Mouse (Mus musculus): ENCODE results near the gene Unc5b. TPM values are rescaled to one million over a fixed set of nuclear protein-coding genes. Genes with fewer than 3 reads are reported as not detected.

Gene Unc5b
- polyA plus RNA-seq, 1 experiment = 0.86 TPM

GRCm38 (mm10) chr10:60805436-60806206, 25.8 kb downstream of the Unc5b start:
- TF ChIP-seq POLR2A (IDR thresholded peaks at IDR 0.05; ENCODE audit: control insufficient read depth, low read depth, low read length) (no peak), CTCF (IDR thresholded peaks at IDR 0.05; ENCODE audit: control insufficient read depth, insufficient read depth, insufficient replicate concordance, low read depth, low read length) (peak; percentile 4; the same call in 1 of the 2 replicates)
- H3K36me3 ChIP-seq (ENCODE audit: control insufficient read depth, insufficient read depth, low read length) = no peaks in the 10 kb centered on the region
- H3K27me3 ChIP-seq (ENCODE audit: control insufficient read depth, insufficient read depth, low read length) = no peaks in the 10 kb centered on the region
- no peaks in the 10 kb centered on the region; the same call in 1 of the 2 replicates for H3K4me1 ChIP-seq (ENCODE audit: control insufficient read depth, insufficient read depth, low read length)
- H3K4me3 ChIP-seq (ENCODE audit: control insufficient read depth, low read depth, low read length) = no peak overlapping the region
- no peak overlapping the region for H3K27ac ChIP-seq (ENCODE audit: control insufficient read depth, insufficient read depth, low read depth, low read length)

DNA sequence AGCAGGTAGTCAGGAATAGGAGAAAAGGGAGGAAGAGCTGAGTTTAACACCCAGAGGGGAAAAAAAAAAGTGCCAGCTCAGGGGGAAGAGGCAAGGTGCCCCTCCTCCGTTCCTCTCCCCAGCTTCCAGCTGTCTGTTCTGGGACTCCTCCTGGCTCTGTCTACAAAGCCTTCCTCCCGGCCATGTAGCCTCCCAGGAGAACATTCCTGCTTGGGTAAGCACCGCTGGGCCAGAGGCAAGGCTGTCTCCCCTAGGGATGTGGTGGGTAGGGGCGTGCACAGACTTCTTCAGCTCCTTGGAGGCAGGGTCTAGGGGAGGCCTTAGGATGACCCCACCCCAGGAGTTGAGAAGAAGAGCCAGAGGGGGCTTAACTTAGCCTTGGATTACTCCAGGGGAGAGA, 26.5 kb downstream of the Unc5b start:
- Histone ChIP-seq H3K4me1 (ENCODE audit: control insufficient read depth, insufficient read depth, low read length) (no peaks in the 10 kb centered on the region; the same call in 1 of the 2 replicates), H3K36me3 (ENCODE audit: control insufficient read depth, insufficient read depth, low read length) (no peaks in the 10 kb centered on the region), H3K27ac (ENCODE audit: control insufficient read depth, insufficient read depth, low read depth, low read length) (no peak overlapping the region), H3K4me3 (ENCODE audit: control insufficient read depth, low read depth, low read length) (no peak overlapping the region), H3K27me3 (ENCODE audit: control insufficient read depth, insufficient read depth, low read length) (no peaks in the 10 kb centered on the region)
- TF ChIP-seq POLR2A (IDR thresholded peaks at IDR 0.05; ENCODE audit: control insufficient read depth, low read depth, low read length) (no peak), CTCF (IDR thresholded peaks at IDR 0.05; ENCODE audit: control insufficient read depth, insufficient read depth, insufficient replicate concordance, low read depth, low read length) (no peak)

GRCm38 (mm10) chr10:60803971-60804370, 27.4 kb downstream of the Unc5b start:
- H3K27me3 ChIP-seq (ENCODE audit: control insufficient read depth, insufficient read depth, low read length) = no peaks in the 10 kb centered on the region
- TF ChIP-seq CTCF (IDR thresholded peaks at IDR 0.05; ENCODE audit: control insufficient read depth, insufficient read depth, insufficient replicate concordance, low read depth, low read length) (no peak), POLR2A (IDR thresholded peaks at IDR 0.05; ENCODE audit: control insufficient read depth, low read depth, low read length) (no peak)
- no peak overlapping the region for H3K4me3 ChIP-seq (ENCODE audit: control insufficient read depth, low read depth, low read length)
- no peaks in the 10 kb centered on the region for H3K36me3 ChIP-seq (ENCODE audit: control insufficient read depth, insufficient read depth, low read length)
- no peaks in the 10 kb centered on the region; the same call in 1 of the 2 replicates for H3K4me1 ChIP-seq (ENCODE audit: control insufficient read depth, insufficient read depth, low read length)
- no peak overlapping the region for H3K27ac ChIP-seq (ENCODE audit: control insufficient read depth, insufficient read depth, low read depth, low read length)

- Histone ChIP-seq H3K4me3 (ENCODE audit: control insufficient read depth, low read depth, low read length) (no peak overlapping the region), H3K36me3 (ENCODE audit: control insufficient read depth, insufficient read depth, low read length) (no peaks in the 10 kb centered on the region), H3K27ac (ENCODE audit: control insufficient read depth, insufficient read depth, low read depth, low read length) (no peak overlapping the region), H3K27me3 (ENCODE audit: control insufficient read depth, insufficient read depth, low read length) (no peaks in the 10 kb centered on the region), H3K4me1 (ENCODE audit: control insufficient read depth, insufficient read depth, low read length) (no peaks in the 10 kb centered on the region; the same call in 1 of the 2 replicates)
- no peak for TF ChIP-seq POLR2A (IDR thresholded peaks at IDR 0.05; ENCODE audit: control insufficient read depth, low read depth, low read length)
- no peak for TF ChIP-seq CTCF (IDR thresholded peaks at IDR 0.05; ENCODE audit: control insufficient read depth, insufficient read depth, insufficient replicate concordance, low read depth, low read length)
These were observed 29.4 kb downstream of the Unc5b start for GRCm38 (mm10) chr10:60801898-60802412.

- H3K4me1 ChIP-seq (ENCODE audit: control insufficient read depth, insufficient read depth, low read length) = no peaks in the 10 kb centered on the region; the same call in 1 of the 2 replicates
- H3K27ac ChIP-seq (ENCODE audit: control insufficient read depth, insufficient read depth, low read depth, low read length) = no peak overlapping the region
- no peaks in the 10 kb centered on the region for H3K27me3 ChIP-seq (ENCODE audit: control insufficient read depth, insufficient read depth, low read length)
- TF ChIP-seq CTCF (IDR thresholded peaks at IDR 0.05; ENCODE audit: control insufficient read depth, insufficient read depth, insufficient replicate concordance, low read depth, low read length) (no peak), POLR2A (IDR thresholded peaks at IDR 0.05; ENCODE audit: control insufficient read depth, low read depth, low read length) (no peak)
- no peaks in the 10 kb centered on the region for H3K36me3 ChIP-seq (ENCODE audit: control insufficient read depth, insufficient read depth, low read length)
- H3K4me3 ChIP-seq (ENCODE audit: control insufficient read depth, low read depth, low read length) = no peak overlapping the region
These were observed 30.0 kb downstream of the Unc5b start for GRCm38 (mm10) chr10:60801168-60801897.

DNA sequence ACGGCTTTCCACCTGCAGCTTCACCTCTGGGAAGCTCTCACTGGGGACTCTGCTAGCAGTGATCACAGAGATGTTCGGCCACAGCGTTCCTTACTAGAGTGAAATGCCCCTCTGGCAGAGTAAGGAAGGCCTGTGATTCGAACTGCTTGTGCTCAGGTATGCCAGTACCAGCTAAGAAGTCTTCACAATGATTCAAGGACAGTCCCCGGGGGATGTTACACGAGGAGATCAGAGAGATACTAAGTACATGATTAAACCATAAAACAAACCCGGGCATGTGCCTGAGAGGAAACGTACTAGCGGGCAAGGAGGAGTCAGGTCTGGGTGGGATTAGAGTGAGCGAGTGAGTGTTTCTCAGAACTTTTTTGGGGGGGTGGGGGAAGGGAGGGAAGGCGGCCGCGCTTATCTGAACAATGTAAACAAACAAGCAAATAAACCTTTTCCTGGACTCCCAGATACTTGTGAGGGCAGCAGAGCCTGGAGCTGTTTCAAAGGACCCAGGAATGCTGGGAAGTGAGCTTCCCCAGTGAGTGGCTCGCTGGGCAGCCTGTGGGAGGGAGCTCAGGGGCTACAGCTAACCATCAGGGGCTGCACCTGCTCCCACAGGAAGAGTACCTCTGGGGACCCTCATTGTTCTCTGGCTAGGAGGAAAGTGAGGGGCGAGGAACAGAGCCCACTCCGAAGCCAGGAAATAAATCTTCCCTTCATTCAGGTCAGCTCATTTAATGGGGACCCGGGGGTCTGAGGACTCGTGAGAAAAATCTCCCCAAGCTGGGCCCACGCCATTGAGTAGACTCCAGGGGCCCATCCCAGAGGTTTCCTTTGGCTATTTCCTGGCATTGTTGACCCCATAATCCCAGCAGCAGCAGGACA, 30.9 kb downstream of the Unc5b start:
- Histone ChIP-seq H3K4me1 (ENCODE audit: control insufficient read depth, insufficient read depth, low read length) (no peaks in the 10 kb centered on the region), H3K36me3 (ENCODE audit: control insufficient read depth, insufficient read depth, low read length) (no peaks in the 10 kb centered on the region), H3K27ac (ENCODE audit: control insufficient read depth, insufficient read depth, low read depth, low read length) (no peak overlapping the region)

More for the DNA sequence above, 30.9 kb downstream of the Unc5b start:
- Histone ChIP-seq H3K27me3 (ENCODE audit: control insufficient read depth, insufficient read depth, low read length) (no peaks in the 10 kb centered on the region), H3K4me3 (ENCODE audit: control insufficient read depth, low read depth, low read length) (no peak overlapping the region)
- no peak for TF ChIP-seq POLR2A (IDR thresholded peaks at IDR 0.05; ENCODE audit: control insufficient read depth, low read depth, low read length)
- no peak for TF ChIP-seq CTCF (IDR thresholded peaks at IDR 0.05; ENCODE audit: control insufficient read depth, insufficient read depth, insufficient replicate concordance, low read depth, low read length)
